Mouse (Mus musculus) stomach, embryonic 16.5 days (tissue): ENCODE results near the gene Pik3c2b. TPM values are rescaled to one million over a fixed set of nuclear protein-coding genes. Genes with fewer than 3 reads are reported as not detected.

Experiments
- ATAC-seq: fragments of 200-750 bp; cut with Nextera tagmentation; 2 replicates; pipeline ENCODE4 v1.8.0; 2017; ENCODE audit warnings: moderate number of reproducible peaks, moderate TSS enrichment; ENCODE audit not compliant: insufficient read depth, low FRiP score
- H3K27ac ChIP-seq: fragments of 300-500 bp; sonication (generic); 2 replicates; pipeline ENCODE4 v1.5.1; 2014; ENCODE audit warnings: low read length
- H3K27me3 ChIP-seq: fragments of 300-500 bp; sonication (generic); 2 replicates; pipeline ENCODE4 v1.6.1; 2014; ENCODE audit warnings: low read length, control low read depth, mixed read lengths; ENCODE audit not compliant: control insufficient read depth, insufficient read depth
- H3K36me3 ChIP-seq: fragments of 300-500 bp; sonication (generic); 2 replicates; pipeline ENCODE4 v1.6.1; 2014; ENCODE audit warnings: low read length; ENCODE audit not compliant: control insufficient read depth, insufficient read depth
- H3K4me1 ChIP-seq: fragments of 300-500 bp; sonication (generic); 2 replicates; pipeline ENCODE4 v1.6.1; 2014; ENCODE audit warnings: low read length, control low read depth, mixed read lengths; ENCODE audit not compliant: control insufficient read depth, insufficient read depth
- H3K4me2 ChIP-seq: fragments of 300-500 bp; sonication (generic); 2 replicates; pipeline ENCODE4 v1.6.1; 2014; ENCODE audit warnings: low read depth, low read length, mixed read lengths
- H3K4me3 ChIP-seq: fragments of 300-500 bp; sonication (generic); replicated peaks from 2 replicates; pipeline ENCODE4 v1.5.1; 2014; ENCODE audit warnings: mild to moderate bottlenecking, low read length
- H3K9ac ChIP-seq: fragments of 300-500 bp; sonication (generic); 2 replicates; pipeline ENCODE4 v1.6.1; 2014; ENCODE audit warnings: low read length
- H3K9me3 ChIP-seq: fragments of 300-500 bp; sonication (generic); replicated peaks from 2 replicates; pipeline ENCODE4 v1.6.1; 2016; ENCODE audit warnings: low read length, control low read depth; ENCODE audit not compliant: control insufficient read depth
- WGBS: fragments of 180-500 bp; shearing (Covaris S2); extraction: QIAGEN DNeasy Blood & Tissue Kit; methylation state at CpG from one replicate; pipeline ENCODE4 v1.1.7; 2014; 5-methylcytosine and 5-hydroxymethylcytosine counted together
- polyA plus RNA-seq: library from polyadenylated mRNA; unstranded; fragments of >200 nt; fragmentation: Nextera tagmentation; extraction: Ambion mirVana; gene quantifications from 2 replicates; pipeline ENCODE4 v1.2.1, GENCODE M21; 2015

Gene Pik3c2b
- polyA plus RNA-seq, 1 experiment from 2014 or later = 9.3 TPM

- no peak for ATAC-seq
- Histone ChIP-seq H3K9me3 (no peaks in the 10 kb centered on the region), H3K4me3 (no peak overlapping the region), H3K27me3 (no peaks in the 10 kb centered on the region), H3K4me2 (no peak overlapping the region), H3K36me3 (no peaks in the 10 kb centered on the region), H3K27ac (0 out of 2 replicates have a peak overlapping the region, but pooled peaks have one; percentile 79), H3K4me1 (peaks cover 10% of the 10 kb centered on the region; the same call in 1 of the 2 replicates), H3K9ac (no peak overlapping the region)
- 83% methylated on average over 5 of the region's 5 CpGs for WGBS
Measured at GRCm38 (mm10) chr1:133083003-133083546, 37.6 kb downstream of the Pik3c2b start.

- Histone ChIP-seq H3K4me2 (peak overlapping the region; percentile 6; the same call in 1 of the 2 replicates), H3K27ac (peak overlapping the region; percentile 79)
Measured at GRCm38 (mm10) chr1:133083942-133084625, 38.6 kb downstream of the Pik3c2b start.

GRCm38 (mm10) chr1:133084708-133085416 is 39.4 kb downstream of the Pik3c2b start:
- H3K27ac ChIP-seq = peak overlapping the region; percentile 79
- no peaks in the 10 kb centered on the region for H3K27me3 ChIP-seq

More at GRCm38 (mm10) chr1:133083942-133084625, 38.6 kb downstream of the Pik3c2b start:
- H3K36me3 ChIP-seq = no peaks in the 10 kb centered on the region
- no peaks in the 10 kb centered on the region for H3K9me3 ChIP-seq
- H3K27me3 ChIP-seq = no peaks in the 10 kb centered on the region
- WGBS = 45% methylated on average over 11 of the region's 11 CpGs
- no peak overlapping the region for H3K4me3 ChIP-seq
- H3K4me1 ChIP-seq = peaks cover 10% of the 10 kb centered on the region; the same call in 1 of the 2 replicates
- peak; percentile 86 for ATAC-seq
- H3K9ac ChIP-seq = no peak overlapping the region

GRCm38 (mm10) chr1:133085417-133085742 is 39.9 kb downstream of the Pik3c2b start:
- peaks cover 10% of the 10 kb centered on the region; the same call in 1 of the 2 replicates for H3K4me1 ChIP-seq
- no peak overlapping the region for H3K27ac ChIP-seq
- no peaks in the 10 kb centered on the region for H3K27me3 ChIP-seq
- H3K36me3 ChIP-seq = no peaks in the 10 kb centered on the region
- 92% methylated on average over 8 of the region's 8 CpGs for WGBS
- H3K9ac ChIP-seq = no peak overlapping the region
- no peak for ATAC-seq
- no peak overlapping the region for H3K4me2 ChIP-seq
- H3K9me3 ChIP-seq = no peaks in the 10 kb centered on the region
- no peak overlapping the region for H3K4me3 ChIP-seq

More at GRCm38 (mm10) chr1:133084708-133085416, 39.4 kb downstream of the Pik3c2b start:
- ATAC-seq = no peak
- Histone ChIP-seq H3K4me1 (peaks cover 10% of the 10 kb centered on the region; the same call in 1 of the 2 replicates), H3K4me3 (no peak overlapping the region), H3K9me3 (no peaks in the 10 kb centered on the region), H3K36me3 (no peaks in the 10 kb centered on the region), H3K4me2 (0 out of 2 replicates have a peak overlapping the region, but pooled peaks have one; percentile 6), H3K9ac (no peak overlapping the region)
- 76% methylated on average over 14 of the region's 14 CpGs for WGBS

- Histone ChIP-seq H3K4me3 (no peak overlapping the region), H3K9me3 (no peaks in the 10 kb centered on the region), H3K4me2 (no peak overlapping the region), H3K27ac (no peak overlapping the region), H3K4me1 (peaks cover 15% of the 10 kb centered on the region; the same call in 1 of the 2 replicates), H3K36me3 (no peaks in the 10 kb centered on the region), H3K27me3 (no peaks in the 10 kb centered on the region), H3K9ac (no peak overlapping the region)
- WGBS = 87% methylated on average over 10 of the region's 10 CpGs
- ATAC-seq = no peak
Measured at GRCm38 (mm10) chr1:133086804-133087203, 41.3 kb downstream of the Pik3c2b start.

GRCm38 (mm10) chr1:133087206-133087905 is 41.9 kb downstream of the Pik3c2b start:
- ATAC-seq = no peak
- no peaks in the 10 kb centered on the region for H3K9me3 ChIP-seq

GRCm38 (mm10) chr1:133088196-133088595 is 42.7 kb downstream of the Pik3c2b start:
- Histone ChIP-seq H3K4me3 (no peak overlapping the region), H3K9me3 (no peaks in the 10 kb centered on the region)
- 77% methylated on average over 10 of the region's 10 CpGs for WGBS

More at GRCm38 (mm10) chr1:133087206-133087905, 41.9 kb downstream of the Pik3c2b start:
- WGBS = 52% methylated on average over 7 of the region's 7 CpGs
- Histone ChIP-seq H3K4me3 (no peak overlapping the region), H3K36me3 (no peaks in the 10 kb centered on the region), H3K9ac (peak overlapping the region; percentile 18; the same call in 1 of the 2 replicates), H3K27ac (no peak overlapping the region), H3K4me1 (peaks cover 15% of the 10 kb centered on the region; the same call in 1 of the 2 replicates), H3K27me3 (no peaks in the 10 kb centered on the region), H3K4me2 (no peak overlapping the region)

GRCm38 (mm10) chr1:133089415-133089814 is 43.9 kb downstream of the Pik3c2b start:
- no peak overlapping the region for H3K27ac ChIP-seq
- no peaks in the 10 kb centered on the region; the same call in 1 of the 2 replicates for H3K36me3 ChIP-seq
- H3K9me3 ChIP-seq = no peaks in the 10 kb centered on the region
- H3K27me3 ChIP-seq = no peaks in the 10 kb centered on the region
- H3K4me2 ChIP-seq = no peak overlapping the region
- no peak overlapping the region for H3K9ac ChIP-seq
- H3K4me1 ChIP-seq = peaks cover 9% of the 10 kb centered on the region; the same call in 1 of the 2 replicates
- no peak for ATAC-seq
- 81% methylated on average over 4 of the region's 4 CpGs for WGBS
- no peak overlapping the region for H3K4me3 ChIP-seq

More at GRCm38 (mm10) chr1:133088196-133088595, 42.7 kb downstream of the Pik3c2b start:
- Histone ChIP-seq H3K4me2 (no peak overlapping the region), H3K36me3 (no peaks in the 10 kb centered on the region; the same call in 1 of the 2 replicates), H3K27me3 (no peaks in the 10 kb centered on the region), H3K27ac (no peak overlapping the region), H3K9ac (no peak overlapping the region), H3K4me1 (peaks cover 18% of the 10 kb centered on the region; the same call in 1 of the 2 replicates)
- no peak for ATAC-seq
